Mouse (Mus musculus): ENCODE measurements around the gene Sirt2. TPM values are rescaled to one million over a fixed set of nuclear protein-coding genes. Genes with fewer than 3 reads are reported as not detected.

The Sirt2 gene
- total and polyA plus RNA-seq, 3 experiments, result 34.1 to 103 (median 60.0) TPM

- peaks cover 34% of the 10 kb centered on the region for H3K4me1 ChIP-seq (ENCODE audit: insufficient read depth, low read depth, low read length)
- H3K9me3 ChIP-seq (replicated peaks), result no peaks in the 10 kb centered on the region
- ATAC-seq (ENCODE audit: extremely low read depth, insufficient number of reproducible peaks, low FRiP score, poor library complexity, severe bottlenecking) (no peak), DNase-seq (ENCODE audit: low spot score) (no peak)
- no peaks in the 10 kb centered on the region for H3K27me3 ChIP-seq (ENCODE audit: insufficient read depth, low read length)
- TF ChIP-seq CTCF (IDR thresholded peaks at IDR 0.05; ENCODE audit: low read depth, low read length), result no peak
- TF ChIP-seq GATA1 (IDR thresholded peaks at IDR 0.05; ENCODE audit: borderline replicate concordance, low read length), result no peak
- no peak for TF ChIP-seq TAL1 (conservative IDR thresholded peaks at IDR 0.05; ENCODE audit: low read depth, low read length)
- no peak for TF ChIP-seq POLR2AphosphoS5 (IDR thresholded peaks at IDR 0.05; ENCODE audit: insufficient replicate concordance, low read depth, low read length)
- no peak for TF ChIP-seq GATA2 (IDR thresholded peaks at IDR 0.05; ENCODE audit: borderline replicate concordance, low read depth, low read length)
- no peak overlapping the region for H3K4me3 ChIP-seq (ENCODE audit: low read depth, low read length)
- no peaks in the 10 kb centered on the region for H3K36me3 ChIP-seq (replicated peaks)
These were observed 37.2 kb downstream of the Sirt2 start for GRCm38 (mm10) chr7:28803756-28804155.

DNA sequence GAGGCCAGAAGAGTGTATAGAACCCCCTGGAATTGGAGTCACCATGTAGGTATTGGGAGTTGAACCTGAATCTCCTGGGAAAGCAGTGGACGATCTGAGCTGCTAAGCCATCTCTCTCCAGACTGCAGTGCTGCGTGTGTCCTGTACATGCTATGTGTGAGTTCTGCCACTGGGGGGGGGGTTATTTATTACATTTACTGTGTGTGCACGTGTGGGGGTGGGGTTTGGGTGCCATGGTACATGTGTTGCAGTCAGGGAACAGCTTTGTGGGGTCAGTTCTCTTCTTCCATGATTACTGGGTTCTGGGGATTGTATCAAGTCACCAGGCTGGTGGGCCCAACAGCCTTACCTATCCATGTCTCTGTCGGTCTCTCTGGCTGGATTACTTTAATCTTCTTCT, 40.3 kb downstream of the Sirt2 start:
- Histone ChIP-seq H3K27me3 (ENCODE audit: insufficient read depth, low read length) (no peaks in the 10 kb centered on the region), H3K9me3 (replicated peaks) (no peaks in the 10 kb centered on the region), H3K4me1 (ENCODE audit: insufficient read depth, low read depth, low read length) (peaks cover 41% of the 10 kb centered on the region), H3K4me3 (ENCODE audit: low read depth, low read length) (no peak overlapping the region), H3K36me3 (replicated peaks) (peaks cover 2% of the 10 kb centered on the region)
- DNase-seq (ENCODE audit: low spot score) (no peak), ATAC-seq (ENCODE audit: extremely low read depth, insufficient number of reproducible peaks, low FRiP score, poor library complexity, severe bottlenecking) (no peak)
- TF ChIP-seq POLR2AphosphoS5 (IDR thresholded peaks at IDR 0.05; ENCODE audit: insufficient replicate concordance, low read depth, low read length) (no peak), GATA2 (IDR thresholded peaks at IDR 0.05; ENCODE audit: borderline replicate concordance, low read depth, low read length) (no peak), GATA1 (IDR thresholded peaks at IDR 0.05; ENCODE audit: borderline replicate concordance, low read length) (no peak), TAL1 (conservative IDR thresholded peaks at IDR 0.05; ENCODE audit: low read depth, low read length) (no peak), CTCF (IDR thresholded peaks at IDR 0.05; ENCODE audit: low read depth, low read length) (no peak)

- H3K9me3 ChIP-seq (replicated peaks), result no peaks in the 10 kb centered on the region
- no peak for ATAC-seq (ENCODE audit: extremely low read depth, insufficient number of reproducible peaks, low FRiP score, poor library complexity, severe bottlenecking)
- H3K4me1 ChIP-seq (ENCODE audit: insufficient read depth, low read depth, low read length), result peaks cover 43% of the 10 kb centered on the region
- peaks cover 11% of the 10 kb centered on the region for H3K36me3 ChIP-seq (replicated peaks)
- DNase-seq (ENCODE audit: low spot score), result no peak
- peak overlapping the region; percentile 91 for H3K4me3 ChIP-seq (ENCODE audit: low read depth, low read length)
- no peaks in the 10 kb centered on the region for H3K27me3 ChIP-seq (ENCODE audit: insufficient read depth, low read length)
- TF ChIP-seq GATA1 (IDR thresholded peaks at IDR 0.05; ENCODE audit: borderline replicate concordance, low read length) (no peak), CTCF (IDR thresholded peaks at IDR 0.05; ENCODE audit: low read depth, low read length) (no peak), GATA2 (IDR thresholded peaks at IDR 0.05; ENCODE audit: borderline replicate concordance, low read depth, low read length) (no peak), POLR2AphosphoS5 (IDR thresholded peaks at IDR 0.05; ENCODE audit: insufficient replicate concordance, low read depth, low read length) (no peak), TAL1 (conservative IDR thresholded peaks at IDR 0.05; ENCODE audit: low read depth, low read length) (no peak)
These were observed 41.2 kb downstream of the Sirt2 start for GRCm38 (mm10) chr7:28807641-28808220.

DNA sequence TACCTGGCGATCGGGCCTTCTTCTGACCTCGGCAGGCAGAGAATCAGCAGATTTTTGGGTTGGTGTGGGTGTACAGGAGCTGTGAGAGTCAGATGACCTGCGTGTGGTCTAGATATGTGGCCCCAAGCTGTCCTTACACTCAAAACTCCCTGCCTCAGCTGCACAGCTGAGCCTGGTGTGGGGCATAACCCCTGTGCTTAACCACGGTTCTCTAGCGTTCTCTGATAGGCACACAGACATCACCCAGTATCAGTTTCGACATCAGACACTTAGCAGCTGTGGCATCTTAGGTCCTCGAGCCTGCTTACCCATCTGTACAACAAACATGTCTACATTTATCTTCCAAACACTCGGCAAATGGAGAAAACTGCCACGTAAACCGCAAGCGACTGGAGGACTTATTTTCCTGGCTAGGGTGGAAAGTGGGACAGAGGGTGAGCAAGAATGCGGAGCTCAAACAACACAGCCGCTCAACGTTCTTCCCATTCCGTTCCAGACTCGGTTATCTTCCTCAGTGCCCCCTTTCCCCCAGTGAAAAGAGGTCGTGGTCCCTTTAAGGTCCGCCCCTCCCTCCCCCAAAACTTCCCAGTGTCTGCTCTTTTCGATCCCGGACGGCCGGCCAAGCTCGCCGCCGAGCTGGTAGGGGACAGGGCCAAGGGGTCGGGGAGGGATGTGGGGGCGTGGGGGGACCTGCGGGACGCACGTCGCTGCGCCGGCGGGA, 41.8 kb downstream of the Sirt2 start, which contains the start of gene Hnrnpl:
TSS of gene Hnrnpl (plus strand) at position 321 of the 721 bp plus-strand sequence.
- TF ChIP-seq TAL1 (conservative IDR thresholded peaks at IDR 0.05; ENCODE audit: low read depth, low read length), result peak; percentile 39
- TF ChIP-seq GATA1 (IDR thresholded peaks at IDR 0.05; ENCODE audit: borderline replicate concordance, low read length), result no peak
- no peak for TF ChIP-seq POLR2AphosphoS5 (IDR thresholded peaks at IDR 0.05; ENCODE audit: insufficient replicate concordance, low read depth, low read length)
- no peak for TF ChIP-seq CTCF (IDR thresholded peaks at IDR 0.05; ENCODE audit: low read depth, low read length)
- ATAC-seq (ENCODE audit: extremely low read depth, insufficient number of reproducible peaks, low FRiP score, poor library complexity, severe bottlenecking), result no peak
- Histone ChIP-seq H3K4me3 (ENCODE audit: low read depth, low read length) (peak within 1 kb of the TSS; percentile 91), H3K4me1 (ENCODE audit: insufficient read depth, low read depth, low read length) (peaks cover 43% of the 10 kb centered on the region), H3K27me3 (ENCODE audit: insufficient read depth, low read length) (no peaks in the 10 kb centered on the region), H3K36me3 (replicated peaks) (peaks cover 17% of the 10 kb centered on the region), H3K9me3 (replicated peaks) (no peaks in the 10 kb centered on the region)
- DNase-seq (ENCODE audit: low spot score), result peak; percentile 53

GRCm38 (mm10) chr7:28808957-28809393, 42.4 kb downstream of the Sirt2 start:
- TF ChIP-seq POLR2AphosphoS5 (IDR thresholded peaks at IDR 0.05; ENCODE audit: insufficient replicate concordance, low read depth, low read length), result 0 out of 2 replicates have a peak, but pooled peaks have one; percentile 20
- no peak for TF ChIP-seq GATA1 (IDR thresholded peaks at IDR 0.05; ENCODE audit: borderline replicate concordance, low read length)
- peaks cover 46% of the 10 kb centered on the region for H3K4me1 ChIP-seq (ENCODE audit: insufficient read depth, low read depth, low read length)

GRCm38 (mm10) chr7:28809401-28810089, 43.0 kb downstream of the Sirt2 start:
- no peak for ATAC-seq (ENCODE audit: extremely low read depth, insufficient number of reproducible peaks, low FRiP score, poor library complexity, severe bottlenecking)
- Histone ChIP-seq H3K4me1 (ENCODE audit: insufficient read depth, low read depth, low read length) (peaks cover 52% of the 10 kb centered on the region), H3K4me3 (ENCODE audit: low read depth, low read length) (peak overlapping the region; percentile 91), H3K9me3 (replicated peaks) (no peaks in the 10 kb centered on the region), H3K27me3 (ENCODE audit: insufficient read depth, low read length) (no peaks in the 10 kb centered on the region), H3K36me3 (replicated peaks) (peaks cover 29% of the 10 kb centered on the region)
- no peak for DNase-seq (ENCODE audit: low spot score)
- no peak for TF ChIP-seq CTCF (IDR thresholded peaks at IDR 0.05; ENCODE audit: low read depth, low read length)
- TF ChIP-seq POLR2AphosphoS5 (IDR thresholded peaks at IDR 0.05; ENCODE audit: insufficient replicate concordance, low read depth, low read length), result no peak; the same call in 1 of the 2 replicates
- TF ChIP-seq TAL1 (conservative IDR thresholded peaks at IDR 0.05; ENCODE audit: low read depth, low read length), result no peak
- no peak for TF ChIP-seq GATA2 (IDR thresholded peaks at IDR 0.05; ENCODE audit: borderline replicate concordance, low read depth, low read length)
- TF ChIP-seq GATA1 (IDR thresholded peaks at IDR 0.05; ENCODE audit: borderline replicate concordance, low read length), result no peak

More at GRCm38 (mm10) chr7:28808957-28809393, 42.4 kb downstream of the Sirt2 start:
- H3K36me3 ChIP-seq (replicated peaks), result peaks cover 23% of the 10 kb centered on the region
- ATAC-seq (ENCODE audit: extremely low read depth, insufficient number of reproducible peaks, low FRiP score, poor library complexity, severe bottlenecking), result peak; percentile 35
- peak overlapping the region; percentile 91 for H3K4me3 ChIP-seq (ENCODE audit: low read depth, low read length)
- DNase-seq (ENCODE audit: low spot score), result peak; percentile 91
- H3K9me3 ChIP-seq (replicated peaks), result no peaks in the 10 kb centered on the region
- H3K27me3 ChIP-seq (ENCODE audit: insufficient read depth, low read length), result no peaks in the 10 kb centered on the region

All from G1E (cell line).